Mouse (Mus musculus) bone marrow, adult 2 months (tissue): ENCODE measurements around the gene Calca.
"Not testable (repeated sequence)": the region's sequence is repeated elsewhere in the genome, so short reads cannot be mapped to it uniquely, and the experiment has no call there.

Experiments
- CTCF ChIP-seq: fragments of 200-500 bp; IDR thresholded peaks from 2 replicates; pipeline ENCODE4 v1.5.1; 2011; ENCODE audit warnings: low read length, control low read depth; ENCODE audit not compliant: control insufficient read depth, insufficient read depth
- POLR2A ChIP-seq: fragments of 200-500 bp; IDR thresholded peaks from 2 replicates; pipeline ENCODE4 v1.6.1; 2011; ENCODE audit warnings: low read depth, mild to moderate bottlenecking, control low read depth, low read length, borderline replicate concordance; ENCODE audit not compliant: control insufficient read depth

GRCm38 (mm10) chr7:114594391-114594790 is 41.8 kb downstream of the Calca start:
- not testable (repeated sequence) for TF ChIP-seq POLR2A, CTCF
